In genomic region chr7:107779611-107780010, GRCm38 (mm10) we compare ENCODE assay signal across 9 mouse cellular contexts. TPM values are rescaled to one million over a fixed set of nuclear protein-coding genes. Genes with fewer than 3 reads are reported as not detected.
DNase-seq lines count a peak whose midpoint lies in the region; ATAC-seq and TF ChIP-seq lines count a peak whose summit lies in the region.
"Had no signal": no experiment of that assay in that cellular context is flagged by ENCODE, and none has a peak within 500 bp of the region (broad histone marks: within the 10 kb centered on the region; RNA-seq: fewer than 3 reads in every experiment).

No protein-coding gene starts in this region.

- no peaks in the 10 kb centered on the region for H3K27me3 ChIP-seq in thymus, adult 2 months (ENCODE audit: control insufficient read depth, insufficient read depth, low read length)
- H3K27me3 ChIP-seq in stomach, postnatal 0 days (ENCODE audit: control insufficient read depth, insufficient read depth, low read length) = no peaks in the 10 kb centered on the region
- H3K27me3 ChIP-seq: stomach, embryonic 15.5 days had no signal

- no peaks in the 10 kb centered on the region for H3K4me1 ChIP-seq in thymus, adult 2 months (replicated peaks; ENCODE audit: control insufficient read depth, insufficient read depth, low read length)
- no peaks in the 10 kb centered on the region for H3K4me1 ChIP-seq in stomach, postnatal 0 days (replicated peaks; ENCODE audit: control insufficient read depth, insufficient read depth)
- H3K4me1 ChIP-seq: stomach, embryonic 15.5 days had no signal

- ATAC-seq in stomach, postnatal 0 days (ENCODE audit: low FRiP score, low TSS enrichment) = no peak

- no peak overlapping the region for H3K27ac ChIP-seq in thymus, adult 2 months (ENCODE audit: control insufficient read depth, insufficient read depth, low read length)
- H3K27ac ChIP-seq in stomach, postnatal 0 days (replicated peaks) = no peak overlapping the region
- H3K27ac ChIP-seq: stomach, embryonic 15.5 days had no signal

- TF ChIP-seq POLR2A in thymus, adult 2 months (IDR thresholded peaks at IDR 0.05; ENCODE audit: control insufficient read depth, extremely low read depth, insufficient read depth, low read length, poor library complexity) = no peak
- no peak for TF ChIP-seq POLR2A in brain, embryonic 14.5 days (IDR thresholded peaks at IDR 0.05; ENCODE audit: borderline replicate concordance, extremely low read depth, insufficient read depth, insufficient read length, poor library complexity, severe bottlenecking)

- no peak overlapping the region for H3K4me3 ChIP-seq in thymus, adult 2 months (ENCODE audit: control insufficient read depth, insufficient read depth, low read length)
- H3K4me3 ChIP-seq in stomach, postnatal 0 days (ENCODE audit: low read depth, low read length) = no peak overlapping the region
- H3K4me3 ChIP-seq: stomach, embryonic 15.5 days had no signal

- no peaks in the 10 kb centered on the region for H3K9me3 ChIP-seq in stomach, postnatal 0 days (ENCODE audit: control insufficient read depth, low read length)
- H3K9me3 ChIP-seq: stomach, embryonic 15.5 days had no signal

- H3K4me2 ChIP-seq in stomach, postnatal 0 days (replicated peaks; ENCODE audit: low read depth) = no peak overlapping the region
- H3K4me2 ChIP-seq: stomach, embryonic 15.5 days had no signal

- DNase-seq in kidney, adult 9 months = peak; percentile 33
- no peak for DNase-seq in kidney, adult 18-20 months
- DNase-seq in thymus, adult 2 months = peak; percentile 6
- no peak for DNase-seq in thymus, postnatal 14 days
- DNase-seq in brain, embryonic 14.5 days (ENCODE audit: low read depth) = peak; percentile 39
- no peak for DNase-seq in stomach, postnatal 0 days (ENCODE audit: low spot score)
- DNase-seq in gastrocnemius, postnatal 25 days = no peak

- no peak overlapping the region for H3K9ac ChIP-seq in stomach, postnatal 0 days (ENCODE audit: low read length)
- H3K9ac ChIP-seq: stomach, embryonic 15.5 days had no signal

- TF ChIP-seq EP300 in stomach, postnatal 0 days (optimal IDR thresholded peaks at IDR 0.05) = no peak

- WGBS in thymus, adult 2 months = 46% methylated on average over 4 of the region's 4 CpGs
- WGBS in stomach, postnatal 0 days = 42% methylated on average over 4 of the region's 4 CpGs

- no peak for TF ChIP-seq CTCF in thymus, adult 2 months (IDR thresholded peaks at IDR 0.05; ENCODE audit: borderline replicate concordance, control insufficient read depth, extremely low read depth, insufficient read depth, low read length, poor library complexity)
- TF ChIP-seq CTCF in brain, embryonic 14.5 days (IDR thresholded peaks at IDR 0.05; ENCODE audit: borderline replicate concordance, extremely low read depth, insufficient read depth, insufficient read length) = peak; percentile 69; the same call in 1 of the 2 replicates
- TF ChIP-seq CTCF in stomach, postnatal 0 days (IDR thresholded peaks at IDR 0.05; ENCODE audit: low read depth) = peak; percentile 83

- H3K36me3 ChIP-seq in thymus, adult 2 months (ENCODE audit: control insufficient read depth, insufficient read depth, low read length) = no peaks in the 10 kb centered on the region
- H3K36me3 ChIP-seq in stomach, postnatal 0 days (ENCODE audit: control insufficient read depth, insufficient read depth, low read length) = no peaks in the 10 kb centered on the region
- H3K36me3 ChIP-seq: stomach, embryonic 15.5 days had no signal

RNA-seq across cellular contexts. Expression of gene Ovch2, which starts 21.4 kb away (rescaled TPM):
- polyA plus RNA-seq in thymus, adult 2 months (2012; rRNA removed) = not detected in 2 replicates
- 0.04 TPM in 1 of 2 replicates, not detected in the other for polyA plus RNA-seq in brain, embryonic 14.5 days (2012; rRNA removed)
- not detected in 2 replicates for polyA plus RNA-seq in stomach, postnatal 0 days (2015; fragmentation: Nextera tagmentation; extraction: Ambion mirVana)
- not detected for total RNA-seq in gastrocnemius, postnatal 25 days (2021)
- total RNA-seq: gastrocnemius, postnatal 4 days had no signal
- polyA plus RNA-seq: stomach, embryonic 15.5 days had no signal

RNA-seq across cellular contexts. Expression of gene Cyb5r2, which starts 21.8 kb away (rescaled TPM):
- 0.13 and 0.32 TPM in 2 replicates for polyA plus RNA-seq in thymus, adult 2 months (2012; rRNA removed)
- 0.11 and 0.14 TPM in 2 replicates for polyA plus RNA-seq in brain, embryonic 14.5 days (2012; rRNA removed)
- polyA plus RNA-seq in stomach, postnatal 0 days (2015; fragmentation: Nextera tagmentation; extraction: Ambion mirVana) = 0.04 and 0.08 TPM in 2 replicates
- under 1 TPM in 1 of 2 experiments, not detected in 1; 0.23 TPM for total RNA-seq in gastrocnemius, postnatal 25 days (2021)

RNA-seq across cellular contexts. Expression of gene Olfr467, which starts 32.5 kb away (rescaled TPM):
- not detected in 2 replicates for polyA plus RNA-seq in thymus, adult 2 months (2012; rRNA removed)
- polyA plus RNA-seq in brain, embryonic 14.5 days (2012; rRNA removed) = not detected in 2 replicates
- polyA plus RNA-seq in stomach, postnatal 0 days (2015; fragmentation: Nextera tagmentation; extraction: Ambion mirVana) = not detected in 2 replicates
- not detected for total RNA-seq in gastrocnemius, postnatal 25 days (2021)
- total RNA-seq: gastrocnemius, postnatal 4 days had no signal
- polyA plus RNA-seq: stomach, embryonic 15.5 days had no signal

RNA-seq across cellular contexts. Expression of gene Olfr469, which starts 45.7 kb away (rescaled TPM):
- polyA plus RNA-seq in thymus, adult 2 months (2012; rRNA removed) = not detected in 2 replicates
- not detected in 2 replicates for polyA plus RNA-seq in brain, embryonic 14.5 days (2012; rRNA removed)
- not detected in 2 replicates for polyA plus RNA-seq in stomach, postnatal 0 days (2015; fragmentation: Nextera tagmentation; extraction: Ambion mirVana)
- not detected for total RNA-seq in gastrocnemius, postnatal 25 days (2021)
- total RNA-seq: gastrocnemius, postnatal 4 days had no signal
- polyA plus RNA-seq: stomach, embryonic 15.5 days had no signal

Comparison
In these comparisons a context has a peak if more than half of its experiments do, and no peak if none do; other contexts are left out.
1. DNase-seq: peak in kidney, adult 9 months (single experiment), thymus, adult 2 months (single experiment) and brain, embryonic 14.5 days (single experiment); none in kidney, adult 18-20 months (single experiment), thymus, postnatal 14 days (single experiment), stomach, postnatal 0 days (single experiment) and gastrocnemius, postnatal 25 days (single experiment).